Mouse (Mus musculus): ENCODE results near the gene Tmed9. TPM values are rescaled to one million over a fixed set of nuclear protein-coding genes. Genes with fewer than 3 reads are reported as not detected.

Tmed9 gene
- total RNA-seq, 2 experiments from 2014 or later: 129 to 134 TPM

Other genes starting within 250 kb of the Tmed9 start
- 1 to 10 TPM in 1 of 2 experiments, under 1 TPM in 1; 0.85 to 1.4 TPM for gene Mxd3, start 243.9 kb upstream of the Tmed9 start, total RNA-seq (2021)
- 10 to 100 TPM; 57.5 to 59.7 TPM for gene Lman2, start 210.9 kb upstream of the Tmed9 start, total RNA-seq (2021)
- gene Rgs14, start 204.0 kb upstream of the Tmed9 start, total RNA-seq (2021): 10 to 100 TPM; 55.6 to 58.5 TPM
- not detected for gene Slc34a1, start 175.5 kb upstream of the Tmed9 start, total RNA-seq (2021)
- gene Pfn3, start 158.5 kb upstream of the Tmed9 start, total RNA-seq (2021): not detected
- under 1 TPM; 0.57 to 0.62 TPM for gene F12, start 146.9 kb upstream of the Tmed9 start, total RNA-seq (2021)
- gene Grk6, start 128.7 kb upstream of the Tmed9 start, total RNA-seq (2021): 10 to 100 TPM; 64.0 to 68.0 TPM
- 10 to 100 TPM; 80.1 to 85.9 TPM for gene Prr7, start 109.5 kb upstream of the Tmed9 start, total RNA-seq (2021)
- 100 to 1,000 TPM; 287 to 295 TPM for gene Dbn1, start 85.6 kb upstream of the Tmed9 start, total RNA-seq (2021)
- gene Pdlim7, start 60.1 kb upstream of the Tmed9 start, total RNA-seq (2021): 10 to 100 TPM; 89.6 to 96.1 TPM
- 10 to 100 TPM in 1 of 2 experiments, 1 to 10 TPM in 1; 9.7 to 13.2 TPM for gene Dok3, start 44.4 kb upstream of the Tmed9 start, total RNA-seq (2021)
- 10 to 100 TPM; 53.6 to 58.0 TPM for gene Ddx41, start 37.1 kb upstream of the Tmed9 start, total RNA-seq (2021)
- 10 to 100 TPM; 67.0 to 84.3 TPM for gene Fam193b, start 2.6 kb upstream of the Tmed9 start, total RNA-seq (2021)
- 10 to 100 TPM; 22.9 to 25.5 TPM for gene B4galt7, start 26.2 kb downstream of the Tmed9 start, total RNA-seq (2021)
- gene Caml, start 49.3 kb downstream of the Tmed9 start, total RNA-seq (2021): 10 to 100 TPM; 40.7 to 45.9 TPM
- 10 to 100 TPM; 39.9 to 44.0 TPM for gene Ddx46, start 61.3 kb downstream of the Tmed9 start, total RNA-seq (2021)
- 10 to 100 TPM; 81.0 to 85.9 TPM for gene B230219D22Rik, start 119.4 kb downstream of the Tmed9 start, total RNA-seq (2021)
- gene Txndc15, start 140.9 kb downstream of the Tmed9 start, total RNA-seq (2021): 10 to 100 TPM; 65.7 to 77.2 TPM
- gene Pcbd2, start 153.6 kb downstream of the Tmed9 start, total RNA-seq (2021): 10 to 100 TPM; 24.0 to 27.5 TPM
- gene Catsper3, start 210.8 kb downstream of the Tmed9 start, total RNA-seq (2021): under 1 TPM; 0.34 to 0.53 TPM

All from left cerebral cortex, postnatal 25 days (tissue).